Mouse (Mus musculus) liver, postnatal 0 days (tissue): ENCODE results near the gene Naip1.

Source experiments
- CTCF ChIP-seq: sonication (generic); IDR thresholded peaks from 2 replicates; pipeline ENCODE4 v1.5.1; 2016; ENCODE audit warnings: antibody characterized with exemption, low read depth
- EP300 ChIP-seq: IDR thresholded peaks from 2 replicates; pipeline ENCODE4 v1.6.1; 2016; ENCODE audit warnings: antibody characterized with exemption, low read depth, mild to moderate bottlenecking

DNA sequence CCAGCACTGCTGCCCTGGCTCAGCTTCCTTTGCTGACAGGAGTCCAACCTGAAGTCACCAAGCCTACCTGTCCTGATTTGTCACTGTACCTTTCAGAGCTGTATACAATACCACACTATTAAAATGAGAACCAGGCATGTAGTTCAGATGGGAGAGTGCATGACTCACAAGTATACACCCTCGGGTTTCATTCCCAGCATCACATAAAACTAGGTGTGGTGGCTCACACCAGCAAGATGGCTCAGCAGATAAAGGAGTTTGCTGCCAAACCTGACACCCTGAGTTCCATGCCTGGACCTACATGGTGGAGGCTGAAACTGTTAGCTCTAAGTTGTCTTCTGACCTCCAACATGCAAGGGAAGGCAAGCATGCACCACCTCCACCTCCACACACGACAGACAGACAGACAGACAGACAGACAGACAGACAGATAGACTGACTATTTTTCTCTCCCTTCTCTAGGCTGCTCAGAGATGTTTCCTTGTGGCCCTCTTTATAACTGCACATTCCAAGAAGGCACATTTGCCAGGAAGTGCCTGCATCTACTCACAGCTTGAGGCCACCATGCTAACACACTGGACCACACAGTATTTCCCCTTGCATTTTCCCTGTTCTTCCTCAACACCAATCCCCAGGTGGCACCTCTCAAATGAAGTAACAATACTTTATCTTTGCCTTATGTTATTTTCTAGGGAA, 11.0 kb upstream of the Naip1 start:
- TF ChIP-seq EP300 = no peak
- TF ChIP-seq CTCF = no peak
